Mouse (Mus musculus) cerebellum, adult 18-20 months (tissue): ENCODE measurements at regions not wholly inside any gene's neighbourhood (a gene's known extent, or its start where the extent isn't known, plus 50 kb on each side); places are given as distances from the start of the nearest gene placed in this dataset.

Experiments
- DNase-seq, 2 experiments: peaks; one replicate each; pipeline ENCODE4 v3.0.0; 2021

- DNase-seq = peak; percentile 27 to 32
Observed at GRCm38 (mm10) chr1:193750929-193751328, 380.8 kb upstream of the Camk1g start.

GRCm38 (mm10) chr1:193747426-193747960 lies 377.4 kb upstream of the Camk1g start:
- DNase-seq = peak; percentile 54 to 58

- DNase-seq = no peak
Observed at GRCm38 (mm10) chr1:193742688-193743087, 372.6 kb upstream of the Camk1g start.

DNA sequence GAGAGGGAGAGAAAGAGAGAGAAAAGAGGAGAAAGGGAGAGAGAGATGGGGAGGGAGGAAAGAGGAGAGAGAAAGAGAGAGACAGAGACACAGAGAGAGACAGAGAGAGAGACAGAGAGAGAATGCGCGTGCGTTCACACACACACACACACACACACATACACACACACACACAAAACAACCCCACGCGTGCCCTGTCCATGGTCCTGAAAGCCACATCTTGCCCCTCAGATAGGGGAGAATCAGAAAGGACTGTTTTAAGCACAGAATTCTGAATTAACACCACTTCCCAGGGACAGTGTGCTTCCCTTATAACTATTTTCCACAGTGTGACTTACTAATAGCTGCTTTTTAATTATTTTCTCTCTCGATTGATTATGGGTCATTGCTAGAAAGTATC lies 368.7 kb upstream of the Camk1g start:
- DNase-seq = no peak

GRCm38 (mm10) chr1:193735949-193736518 lies 365.9 kb upstream of the Camk1g start:
- DNase-seq = no peak

- no peak for DNase-seq
Observed at GRCm38 (mm10) chr1:193734014-193734763, 364.1 kb upstream of the Camk1g start.

DNA sequence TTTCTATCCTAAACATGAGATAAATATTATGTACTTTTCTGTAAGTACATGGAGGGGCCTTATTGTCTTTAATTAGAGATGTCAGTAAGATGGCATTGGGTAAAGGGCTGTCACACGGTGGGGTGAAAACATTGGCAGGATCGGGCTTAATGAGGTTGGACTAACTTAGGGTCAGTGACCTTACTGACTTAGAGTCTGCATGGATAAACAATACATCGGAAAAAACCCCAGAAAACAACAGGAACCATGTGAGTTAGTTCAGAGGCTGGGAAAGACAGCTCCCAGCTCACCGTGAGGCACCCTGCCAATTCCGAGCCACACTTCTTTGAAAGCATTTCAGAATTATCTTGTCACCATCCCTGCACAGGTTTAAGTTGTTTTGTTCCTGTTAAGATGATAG lies 363.3 kb upstream of the Camk1g start:
- no peak for DNase-seq

- no peak for DNase-seq
Observed at GRCm38 (mm10) chr1:193732113-193732512, 362.0 kb upstream of the Camk1g start.

GRCm38 (mm10) chr1:193721850-193722249 lies 351.8 kb upstream of the Camk1g start:
- no peak for DNase-seq

- no peak for DNase-seq
Observed at GRCm38 (mm10) chr1:193720420-193720851, 350.3 kb upstream of the Camk1g start.

DNA sequence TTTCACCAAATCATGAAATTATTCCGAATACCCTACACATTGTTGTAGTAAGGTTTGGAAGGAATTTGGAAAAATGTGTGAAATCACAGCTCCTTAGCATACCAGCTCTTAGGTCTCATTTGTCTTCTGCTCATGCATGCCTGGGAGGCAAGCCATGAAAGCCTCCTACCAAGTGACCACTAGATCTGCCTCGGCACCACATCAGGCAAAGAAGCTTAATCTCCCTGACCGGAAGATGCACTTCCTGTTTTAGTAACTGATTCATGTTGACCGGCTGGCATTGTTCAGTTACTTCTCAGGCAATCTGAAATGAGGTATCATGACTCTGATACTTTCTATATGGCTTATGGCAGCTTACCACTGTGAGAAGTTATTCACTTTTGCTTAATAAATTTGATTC lies 345.2 kb upstream of the Camk1g start:
- DNase-seq = no peak

GRCm38 (mm10) chr1:193714631-193715030 lies 344.5 kb upstream of the Camk1g start:
- no peak for DNase-seq

DNA sequence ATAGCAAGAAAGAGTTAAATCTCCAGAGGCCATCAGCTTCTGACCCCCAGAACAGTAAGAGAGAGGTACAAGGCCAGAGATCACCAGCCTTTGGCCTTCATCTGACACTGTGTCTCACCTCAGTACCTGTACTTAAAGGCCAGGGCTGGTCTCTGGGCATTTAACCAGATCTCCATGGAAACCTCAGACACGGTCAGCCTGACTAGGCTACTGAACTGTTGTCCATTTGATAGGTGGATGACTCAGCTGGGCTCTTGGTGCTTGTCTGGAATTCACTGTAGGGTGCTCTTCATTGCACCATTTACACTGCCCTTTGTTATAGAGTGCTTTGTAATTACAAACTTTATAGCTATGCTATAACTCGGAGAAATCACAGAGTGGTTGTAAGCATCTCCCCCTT lies 335.1 kb upstream of the Camk1g start:
- DNase-seq = peak in 1 of 2 experiments; percentile 22

GRCm38 (mm10) chr1:193702707-193703419 lies 332.8 kb upstream of the Camk1g start:
- DNase-seq = peak; percentile 40 to 76

DNA sequence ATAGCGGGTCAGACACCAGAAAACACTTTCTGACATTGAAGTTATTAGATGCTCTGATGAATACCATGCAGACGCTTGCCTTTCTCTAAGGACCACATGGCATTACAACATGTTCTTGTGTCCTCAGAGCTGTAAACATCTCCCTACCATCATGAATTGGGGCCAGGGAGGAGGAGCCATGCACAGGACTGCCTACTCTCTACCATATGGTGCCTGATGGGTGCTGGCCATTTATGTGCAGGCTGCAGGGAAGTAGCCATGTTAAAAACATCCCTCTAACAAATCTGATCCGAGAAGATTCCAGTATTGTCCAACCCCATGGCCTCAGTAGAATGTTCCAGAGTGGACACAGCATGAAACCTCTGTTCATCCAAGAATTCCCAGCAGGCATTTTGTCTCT lies 330.1 kb upstream of the Camk1g start:
- peak; percentile 28 to 32 for DNase-seq

GRCm38 (mm10) chr1:193698603-193699266 lies 328.6 kb upstream of the Camk1g start:
- peak; percentile 81 to 88 for DNase-seq

GRCm38 (mm10) chr1:193697857-193698256 lies 327.8 kb upstream of the Camk1g start:
- no peak for DNase-seq

GRCm38 (mm10) chr1:193697001-193697400 lies 326.9 kb upstream of the Camk1g start:
- no peak for DNase-seq

DNA sequence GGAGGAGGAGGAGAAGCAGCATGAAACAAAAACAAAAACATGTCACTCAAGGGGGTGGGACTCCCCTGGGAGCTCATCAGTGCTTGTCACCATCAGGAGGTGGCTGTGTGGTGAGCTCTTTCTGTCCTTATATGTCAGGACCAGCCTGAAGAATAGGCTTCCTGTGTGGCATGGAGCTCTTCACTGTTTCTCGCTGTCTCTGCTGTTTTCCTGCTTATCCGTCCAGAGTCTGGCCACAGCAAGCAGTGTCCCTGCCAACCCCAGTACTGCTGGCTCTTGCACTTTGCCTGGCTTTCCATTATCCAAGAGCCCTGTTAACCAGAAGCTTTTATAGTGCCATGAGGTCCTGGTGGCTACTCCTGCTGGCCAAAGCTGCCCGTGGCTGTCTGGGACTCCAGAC lies 322.9 kb upstream of the Camk1g start:
- DNase-seq = peak; percentile 16 to 26

DNA sequence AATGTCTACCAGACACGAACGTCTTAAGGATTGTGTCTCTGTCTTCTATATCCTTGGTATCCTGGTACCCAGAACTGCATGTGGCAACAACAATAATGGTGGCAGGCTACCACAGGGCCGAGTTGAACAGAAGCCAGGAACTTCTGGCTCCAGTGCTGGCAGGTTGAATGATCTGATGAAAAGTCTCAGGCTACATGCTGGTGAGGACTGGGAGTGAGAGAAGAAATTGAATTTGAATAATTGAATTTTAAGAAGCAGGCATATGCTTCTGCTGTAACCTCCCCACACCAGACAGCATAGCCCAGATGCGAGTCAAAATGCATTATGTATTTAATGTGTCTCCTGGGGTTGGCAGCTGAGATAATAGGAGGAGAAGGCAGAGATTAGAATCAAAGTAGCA lies 319.5 kb upstream of the Camk1g start:
- DNase-seq = no peak

DNA sequence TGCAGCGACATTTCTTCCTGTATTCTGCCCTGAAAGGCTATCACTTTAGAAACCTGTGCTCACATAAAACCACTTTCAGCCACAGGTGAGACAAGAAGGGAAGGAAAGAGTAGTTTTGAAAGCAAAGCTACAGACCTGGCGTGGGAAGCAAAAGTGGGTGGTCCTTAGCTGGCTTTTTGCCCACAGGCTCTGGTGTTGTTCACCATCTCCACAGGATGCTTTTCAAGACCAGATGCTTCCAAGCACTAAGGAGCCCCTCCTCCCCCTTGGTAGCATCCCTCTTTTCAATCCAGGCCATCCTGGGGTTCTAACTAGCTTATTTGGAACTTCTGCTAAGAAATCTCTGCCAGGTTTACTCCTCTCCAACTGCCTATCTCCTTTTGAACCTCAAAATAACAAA lies 312.8 kb upstream of the Camk1g start:
- no peak for DNase-seq

DNA sequence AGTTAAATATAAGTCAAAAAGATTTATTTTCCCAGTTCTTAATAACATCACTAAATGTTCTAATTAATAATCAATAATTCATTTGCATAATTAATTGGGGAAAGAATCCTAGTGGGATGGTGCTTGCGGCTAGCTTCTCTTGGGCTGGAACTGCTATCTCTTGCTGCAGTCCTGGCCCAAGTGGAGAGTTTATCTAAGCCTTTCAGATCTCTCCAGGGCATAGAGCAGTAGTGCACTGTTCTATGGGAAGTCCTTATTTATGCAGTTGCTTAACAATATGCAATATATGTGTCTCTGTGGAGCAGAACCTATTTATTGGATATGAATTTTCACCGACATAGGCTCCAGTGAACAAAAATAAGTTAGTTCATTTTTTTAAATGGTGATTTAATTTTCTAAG lies 308.4 kb upstream of the Camk1g start:
- no peak for DNase-seq

- peak; percentile 47 to 58 for DNase-seq
Observed at GRCm38 (mm10) chr1:193673236-193673830, 303.2 kb upstream of the Camk1g start.
